Mouse (Mus musculus): ENCODE results near the gene Slc22a4. TPM values are rescaled to one million over a fixed set of nuclear protein-coding genes. Genes with fewer than 3 reads are reported as not detected.
"Not testable (repeated sequence)": the region's sequence is repeated elsewhere in the genome, so short reads cannot be mapped to it uniquely, and the experiment has no call there.

The Slc22a4 gene
- polyA plus RNA-seq, 1 experiment from 2014 or later = 3.4 TPM

DNA sequence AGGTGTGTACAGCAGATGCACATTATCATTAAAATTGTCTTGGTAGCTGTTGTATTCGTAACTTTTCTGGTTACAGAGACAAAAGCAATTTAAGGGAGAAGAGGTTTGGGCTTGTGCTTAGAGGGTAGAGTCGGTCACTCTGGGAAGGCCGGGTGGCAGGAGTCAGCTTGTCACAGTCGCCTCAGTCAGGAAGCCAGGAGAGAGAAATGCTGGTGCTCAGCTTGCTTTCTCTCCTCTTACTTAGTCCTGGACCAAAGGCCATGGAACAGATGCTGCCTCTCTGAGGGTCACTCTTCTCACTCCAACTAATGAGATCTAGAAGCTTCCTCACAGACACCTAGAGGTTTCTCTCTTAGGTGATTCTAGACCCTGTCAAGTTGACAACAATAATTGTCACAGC lies 46.5 kb downstream of the Slc22a4 start:
- Histone ChIP-seq H3K36me3 (no peaks in the 10 kb centered on the region), H3K9me3 (no peaks in the 10 kb centered on the region), H3K4me3 (no peak overlapping the region), H3K27me3 (ENCODE audit: insufficient read depth, poor library complexity, severe bottlenecking) (peaks cover 11% of the 10 kb centered on the region), H3K27ac (no peak overlapping the region), H3K4me1 (peaks cover 13% of the 10 kb centered on the region; the same call in 1 of the 2 replicates)
- no peak for DNase-seq (ENCODE audit: low spot score)
- WGBS = 83% methylated on average over 4 of the region's 4 CpGs

- H3K4me3 ChIP-seq = peak within 1 kb of the TSS; percentile 79
- peaks cover 13% of the 10 kb centered on the region; the same call in 1 of the 2 replicates for H3K4me1 ChIP-seq
- H3K27ac ChIP-seq = peak within 1 kb of the TSS; percentile 85
- H3K27me3 ChIP-seq (ENCODE audit: insufficient read depth, poor library complexity, severe bottlenecking) = peaks cover 11% of the 10 kb centered on the region
- no peaks in the 10 kb centered on the region for H3K9me3 ChIP-seq
- H3K36me3 ChIP-seq = no peaks in the 10 kb centered on the region
- 1% methylated on average over 73 of the region's 73 CpGs for WGBS
- peak; percentile 95 for DNase-seq (ENCODE audit: low spot score)
These were observed 47.9 kb downstream of the Slc22a4 start, which contains the start of gene Slc22a21 for GRCm38 (mm10) chr11:53979788-53980621. Gene Slc22a21, minus strand, starts transcription at chr11:53980332.

DNA sequence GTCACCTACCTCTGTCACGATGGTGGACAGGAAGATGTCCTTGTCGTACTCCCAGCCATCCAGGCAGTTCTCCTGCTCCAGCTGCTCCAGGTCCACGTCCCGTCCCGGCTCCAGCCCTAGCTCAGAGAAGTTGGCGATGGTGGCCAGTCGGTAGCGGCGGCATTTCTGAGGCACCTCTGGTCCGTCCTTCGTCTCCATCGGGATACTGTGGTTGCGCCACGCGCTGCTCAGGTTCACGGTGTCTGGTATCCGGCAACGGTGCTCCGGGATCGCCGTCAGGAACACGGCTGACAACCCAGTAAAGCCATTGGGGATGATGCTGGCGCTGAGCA lies 48.5 kb downstream of the Slc22a4 start:
- not testable (repeated sequence) for DNase-seq (ENCODE audit: low spot score); H3K36me3 ChIP-seq; H3K9me3 ChIP-seq
- peak overlapping the region; percentile 79 for H3K4me3 ChIP-seq
- WGBS = 1% methylated on average over 23 of the region's 23 CpGs
- peaks cover 11% of the 10 kb centered on the region for H3K27me3 ChIP-seq (ENCODE audit: insufficient read depth, poor library complexity, severe bottlenecking)
- peak overlapping the region; percentile 85 for H3K27ac ChIP-seq
- H3K4me1 ChIP-seq = peaks cover 13% of the 10 kb centered on the region; the same call in 1 of the 2 replicates

GRCm38 (mm10) chr11:53977672-53978071 lies 50.2 kb downstream of the Slc22a4 start:
- Histone ChIP-seq H3K27me3 (ENCODE audit: insufficient read depth, poor library complexity, severe bottlenecking) (peaks cover 11% of the 10 kb centered on the region), H3K9me3 (no peaks in the 10 kb centered on the region), H3K4me3 (no peak overlapping the region), H3K36me3 (no peaks in the 10 kb centered on the region), H3K27ac (no peak overlapping the region), H3K4me1 (peaks cover 13% of the 10 kb centered on the region; the same call in 1 of the 2 replicates)
- 74% methylated on average over 3 of the region's 3 CpGs for whole genome bisulfite sequencing
- no peak for DNase-seq (ENCODE audit: low spot score)

DNA sequence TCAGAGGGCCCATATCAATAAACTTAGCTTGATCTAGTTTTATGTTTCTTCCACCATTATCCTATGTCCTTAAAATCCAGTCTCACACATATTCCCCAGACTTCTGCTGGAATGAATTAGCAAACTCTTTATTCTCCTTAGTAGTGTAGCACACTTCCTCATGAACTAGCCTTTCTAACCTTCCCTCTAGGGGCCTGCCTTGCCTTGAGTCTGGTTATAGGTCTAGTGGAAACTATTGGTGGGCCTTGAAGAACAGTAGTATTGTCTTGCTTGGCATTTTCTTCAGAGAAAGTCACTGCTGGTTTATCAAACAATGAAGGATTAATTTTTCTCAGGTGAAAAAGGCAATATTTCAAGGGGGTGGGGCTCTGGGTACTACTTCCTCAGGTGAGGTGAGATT lies 52.3 kb downstream of the Slc22a4 start:
- Histone ChIP-seq H3K27ac (no peak overlapping the region), H3K9me3 (no peaks in the 10 kb centered on the region), H3K27me3 (ENCODE audit: insufficient read depth, poor library complexity, severe bottlenecking) (peaks cover 11% of the 10 kb centered on the region), H3K4me1 (peaks cover 13% of the 10 kb centered on the region; the same call in 1 of the 2 replicates), H3K4me3 (no peak overlapping the region), H3K36me3 (no peaks in the 10 kb centered on the region)
- no peak for DNase-seq (ENCODE audit: low spot score)

- DNase-seq (ENCODE audit: low spot score) = no peak
- H3K27me3 ChIP-seq (ENCODE audit: insufficient read depth, poor library complexity, severe bottlenecking) = no peaks in the 10 kb centered on the region
- H3K9me3 ChIP-seq = no peaks in the 10 kb centered on the region
- 49% methylated on average over 3 of the region's 3 CpGs for WGBS
- H3K4me3 ChIP-seq = no peak overlapping the region
- H3K4me1 ChIP-seq = peaks cover 6% of the 10 kb centered on the region; the same call in 1 of the 2 replicates
- no peaks in the 10 kb centered on the region for H3K36me3 ChIP-seq
- H3K27ac ChIP-seq = no peak overlapping the region
These were observed 68.9 kb downstream of the Slc22a4 start for GRCm38 (mm10) chr11:53958984-53959383.

DNA sequence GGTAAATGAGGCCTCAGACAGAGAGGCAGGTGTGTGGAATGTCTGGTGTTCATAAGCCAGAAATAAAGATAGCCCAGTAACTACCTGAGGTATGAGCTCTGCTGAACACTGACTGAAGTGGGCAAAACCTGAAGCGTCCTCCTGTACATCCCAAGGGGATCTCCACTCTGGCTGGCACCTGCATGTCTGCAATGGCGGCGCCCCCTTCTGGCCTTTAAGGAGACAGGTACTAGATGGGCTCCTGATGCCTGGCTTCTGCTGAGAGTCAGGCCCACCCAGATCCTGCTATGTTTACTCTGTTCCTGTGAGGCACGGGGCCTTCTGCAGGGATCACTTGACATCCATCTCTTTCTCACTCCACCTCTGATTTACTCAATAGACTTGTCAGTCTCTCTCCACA lies 69.7 kb downstream of the Slc22a4 start:
- not testable (repeated sequence) for H3K36me3 ChIP-seq; H3K9me3 ChIP-seq; H3K4me1 ChIP-seq; H3K27me3 ChIP-seq (ENCODE audit: insufficient read depth, poor library complexity, severe bottlenecking); DNase-seq (ENCODE audit: low spot score); H3K27ac ChIP-seq; H3K4me3 ChIP-seq
- 31% methylated on average over 4 of the region's 4 CpGs for WGBS

GRCm38 (mm10) chr11:53956636-53957035 lies 71.3 kb downstream of the Slc22a4 start:
- Histone ChIP-seq H3K27ac (no peak overlapping the region), H3K4me1 (peaks cover 6% of the 10 kb centered on the region; the same call in 1 of the 2 replicates), H3K9me3 (no peaks in the 10 kb centered on the region), H3K27me3 (ENCODE audit: insufficient read depth, poor library complexity, severe bottlenecking) (no peaks in the 10 kb centered on the region), H3K36me3 (no peaks in the 10 kb centered on the region), H3K4me3 (no peak overlapping the region)
- 64% methylated on average over 1 of the region's 1 CpGs for WGBS
- no peak for DNase-seq (ENCODE audit: low spot score)

DNA sequence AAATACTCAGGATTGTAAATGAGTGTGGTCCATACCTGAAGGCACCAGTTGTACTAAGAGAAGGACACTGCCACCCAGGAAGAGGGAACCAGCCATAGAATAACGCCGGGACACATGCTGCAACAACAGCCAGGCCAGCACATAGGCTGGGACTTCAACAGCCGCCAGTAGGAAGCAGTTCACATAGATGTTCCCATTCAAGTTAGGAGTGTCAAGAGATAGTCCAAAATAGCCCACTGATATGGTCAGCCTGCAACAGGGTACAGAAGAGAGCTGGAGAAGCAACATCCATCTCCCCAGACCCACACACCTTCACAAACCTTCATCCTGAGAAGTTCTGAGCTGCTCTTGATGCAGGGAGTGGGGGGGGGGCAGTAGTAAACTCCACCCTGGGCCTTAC lies 73.2 kb downstream of the Slc22a4 start:
- Histone ChIP-seq H3K36me3 (no peaks in the 10 kb centered on the region), H3K4me1 (peaks cover 6% of the 10 kb centered on the region; the same call in 1 of the 2 replicates), H3K9me3 (no peaks in the 10 kb centered on the region), H3K4me3 (no peak overlapping the region), H3K27me3 (ENCODE audit: insufficient read depth, poor library complexity, severe bottlenecking) (no peaks in the 10 kb centered on the region), H3K27ac (no peak overlapping the region)
- DNase-seq (ENCODE audit: low spot score) = no peak
- WGBS = 34% methylated on average over 3 of the region's 3 CpGs

- not testable (repeated sequence) for H3K4me3 ChIP-seq; H3K36me3 ChIP-seq; DNase-seq (ENCODE audit: low spot score); H3K27ac ChIP-seq; H3K4me1 ChIP-seq; H3K27me3 ChIP-seq (ENCODE audit: insufficient read depth, poor library complexity, severe bottlenecking); H3K9me3 ChIP-seq
- WGBS = 64% methylated on average over 2 of the region's 3 CpGs
These were observed 77.8 kb downstream of the Slc22a4 start for GRCm38 (mm10) chr11:53950133-53950532.

Other genes with a start within 250 kb of the Slc22a4 start
- 0.15 and 0.27 TPM in 2 replicates for gene Gm12216, start 168.8 kb downstream of the Slc22a4 start, polyA plus RNA-seq (2016; fragmentation: Nextera tagmentation; extraction: Ambion mirVana)
- gene Slc22a5, start 136.4 kb downstream of the Slc22a4 start, polyA plus RNA-seq (2016; fragmentation: Nextera tagmentation; extraction: Ambion mirVana) = 7.7 and 9.9 TPM in 2 replicates
- 1.7 and 2.7 TPM in 2 replicates for gene Slc22a21, start 47.8 kb downstream of the Slc22a4 start, polyA plus RNA-seq (2016; fragmentation: Nextera tagmentation; extraction: Ambion mirVana)
- gene Pdlim4, start 40.9 kb upstream of the Slc22a4 start, polyA plus RNA-seq (2016; fragmentation: Nextera tagmentation; extraction: Ambion mirVana) = 12.9 and 27.8 TPM in 2 replicates
- 57.7 and 69.0 TPM in 2 replicates for gene P4ha2, start 72.0 kb upstream of the Slc22a4 start, polyA plus RNA-seq (2016; fragmentation: Nextera tagmentation; extraction: Ambion mirVana)
- gene Csf2, start 221.6 kb upstream of the Slc22a4 start, polyA plus RNA-seq (2016; fragmentation: Nextera tagmentation; extraction: Ambion mirVana) = not detected in 2 replicates
- gene Il3, start 239.2 kb upstream of the Slc22a4 start, polyA plus RNA-seq (2016; fragmentation: Nextera tagmentation; extraction: Ambion mirVana) = not detected in 2 replicates